Mouse (Mus musculus) cortical plate, adult 2 months (tissue): ENCODE data around the gene Uchl4. TPM values are rescaled to one million over a fixed set of nuclear protein-coding genes. Genes with fewer than 3 reads are reported as not detected.
A peak's percentile ranks its signal among the peaks of the same experiment; 100 is the strongest.

Experiments
- H3K27ac ChIP-seq: fragments of 200-500 bp; 2 replicates; pipeline ENCODE4 v1.5.1; 2012; ENCODE audit warnings: low read length, control low read depth, inconsistent platforms; ENCODE audit not compliant: insufficient read depth
- H3K4me1 ChIP-seq: fragments of 200-500 bp; 2 replicates; pipeline ENCODE4 v1.6.1; 2011; ENCODE audit warnings: low read length; ENCODE audit not compliant: control insufficient read depth, insufficient read depth
- H3K4me3 ChIP-seq: fragments of 200-500 bp; 2 replicates; pipeline ENCODE4 v1.5.1; 2011; ENCODE audit warnings: mild to moderate bottlenecking, low read length, control low read depth; ENCODE audit not compliant: insufficient read depth
- CTCF ChIP-seq: fragments of 200-500 bp; IDR thresholded peaks from 2 replicates; pipeline ENCODE4 v1.5.1; 2011; ENCODE audit warnings: mild to moderate bottlenecking, control low read depth, low read length; ENCODE audit not compliant: insufficient read depth; ENCODE audit errors: extremely low read depth
- POLR2A ChIP-seq: fragments of 200-500 bp; IDR thresholded peaks from 2 replicates; pipeline ENCODE4 v1.6.1; 2011; ENCODE audit warnings: mild to moderate bottlenecking, low read length, control low read depth; ENCODE audit not compliant: insufficient read depth; ENCODE audit errors: extremely low read depth
- polyA plus RNA-seq: library from polyadenylated mRNA; depleted of rRNA; stranded (reverse); fragments of >200 nt; gene quantifications from 2 replicates; pipeline ENCODE4 v1.2.3, GENCODE M21; 2012

Uchl4 gene
- polyA plus RNA-seq, 1 experiment: 0.08 TPM

- no peak overlapping the region for H3K27ac ChIP-seq
- no peak overlapping the region for H3K4me3 ChIP-seq
- TF ChIP-seq POLR2A: no peak
- no peak for TF ChIP-seq CTCF
- H3K4me1 ChIP-seq: peaks cover 13% of the 10 kb centered on the region
Measured at GRCm38 (mm10) chr9:64225805-64226204, 9.2 kb upstream of the Uchl4 start.

GRCm38 (mm10) chr9:64227736-64228135 lies 7.3 kb upstream of the Uchl4 start:
- Histone ChIP-seq H3K27ac (no peak overlapping the region), H3K4me1 (peaks cover 22% of the 10 kb centered on the region), H3K4me3 (no peak overlapping the region)
- no peak for TF ChIP-seq POLR2A

- TF ChIP-seq POLR2A (no peak), CTCF (no peak)
- Histone ChIP-seq H3K4me1 (peaks cover 22% of the 10 kb centered on the region), H3K27ac (no peak overlapping the region), H3K4me3 (no peak overlapping the region)
Measured at GRCm38 (mm10) chr9:64228972-64229371, 6.0 kb upstream of the Uchl4 start.

GRCm38 (mm10) chr9:64231171-64231570 lies 3.8 kb upstream of the Uchl4 start:
- TF ChIP-seq CTCF (no peak), POLR2A (no peak)
- Histone ChIP-seq H3K27ac (peak overlapping the region; percentile 80), H3K4me3 (no peak overlapping the region)

GRCm38 (mm10) chr9:64231674-64232073 lies 3.3 kb upstream of the Uchl4 start:
- no peak overlapping the region for H3K4me3 ChIP-seq
- H3K27ac ChIP-seq: peak overlapping the region; percentile 80
- H3K4me1 ChIP-seq: peaks cover 22% of the 10 kb centered on the region
- TF ChIP-seq POLR2A: no peak
- TF ChIP-seq CTCF: no peak

More at GRCm38 (mm10) chr9:64231171-64231570, 3.8 kb upstream of the Uchl4 start:
- H3K4me1 ChIP-seq: peaks cover 22% of the 10 kb centered on the region

- TF ChIP-seq POLR2A (no peak), CTCF (no peak)
- H3K4me3 ChIP-seq: no peak overlapping the region
- peaks cover 22% of the 10 kb centered on the region for H3K4me1 ChIP-seq
- peak overlapping the region; percentile 80 for H3K27ac ChIP-seq
Measured at GRCm38 (mm10) chr9:64232257-64232957, 2.6 kb upstream of the Uchl4 start.

- Histone ChIP-seq H3K4me3 (no peak overlapping the region), H3K27ac (no peak overlapping the region), H3K4me1 (peaks cover 20% of the 10 kb centered on the region)
- TF ChIP-seq POLR2A (no peak), CTCF (no peak)
Measured at GRCm38 (mm10) chr9:64233656-64234055, 1.3 kb upstream of the Uchl4 start.

GRCm38 (mm10) chr9:64236056-64236455 lies 1.1 kb downstream of the Uchl4 start:
- peaks cover 8% of the 10 kb centered on the region for H3K4me1 ChIP-seq
- TF ChIP-seq CTCF (no peak), POLR2A (no peak)
- no peak overlapping the region for H3K27ac ChIP-seq
- no peak overlapping the region for H3K4me3 ChIP-seq

- TF ChIP-seq POLR2A: no peak
- TF ChIP-seq CTCF: no peak
- Histone ChIP-seq H3K4me3 (no peak overlapping the region), H3K4me1 (no peaks in the 10 kb centered on the region), H3K27ac (no peak overlapping the region)
Measured at GRCm38 (mm10) chr9:64240116-64240515, 5.1 kb downstream of the Uchl4 start.

- no peak overlapping the region for H3K4me3 ChIP-seq
- H3K4me1 ChIP-seq: no peaks in the 10 kb centered on the region
- TF ChIP-seq POLR2A: no peak
- no peak for TF ChIP-seq CTCF
- no peak overlapping the region for H3K27ac ChIP-seq
Measured at GRCm38 (mm10) chr9:64240681-64241080, 5.7 kb downstream of the Uchl4 start.
